Mouse (Mus musculus) cerebral cortex, adult 2 months (tissue): Measurements from ENCODE around the gene Dock2.

ENCODE experiments used
- WGBS: fragments of 180-500 bp; shearing (Covaris S2); methylation state at CpG from one replicate; pipeline ENCODE4 v1.1.7; 2018; 5-methylcytosine and 5-hydroxymethylcytosine counted together

Dock2 gene

DNA sequence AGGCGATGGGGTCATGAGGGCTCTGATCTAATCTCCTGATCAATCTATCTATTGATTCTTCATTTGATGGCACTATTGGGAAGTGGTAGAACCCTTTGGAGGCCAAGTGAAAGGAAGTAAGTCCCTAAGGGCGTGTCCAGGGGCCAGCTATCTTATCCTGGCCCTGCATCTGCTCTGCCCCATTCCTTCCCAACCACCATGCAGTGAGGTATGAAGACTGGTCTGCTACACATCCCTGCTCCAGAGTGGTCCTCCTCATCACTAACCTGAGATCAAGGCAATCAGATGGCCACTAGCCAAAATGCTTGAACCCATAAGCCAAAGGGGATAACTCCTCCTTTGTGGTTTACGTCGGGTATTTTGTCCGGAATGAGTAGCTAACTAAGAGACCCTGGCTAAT is 256.5 kb downstream of the Dock2 start:
- WGBS = 90% methylated on average over 5 of the region's 5 CpGs

- WGBS = 81% methylated on average over 7 of the region's 7 CpGs
Measured at GRCm38 (mm10) chr11:34525096-34525891, 258.4 kb downstream of the Dock2 start.

DNA sequence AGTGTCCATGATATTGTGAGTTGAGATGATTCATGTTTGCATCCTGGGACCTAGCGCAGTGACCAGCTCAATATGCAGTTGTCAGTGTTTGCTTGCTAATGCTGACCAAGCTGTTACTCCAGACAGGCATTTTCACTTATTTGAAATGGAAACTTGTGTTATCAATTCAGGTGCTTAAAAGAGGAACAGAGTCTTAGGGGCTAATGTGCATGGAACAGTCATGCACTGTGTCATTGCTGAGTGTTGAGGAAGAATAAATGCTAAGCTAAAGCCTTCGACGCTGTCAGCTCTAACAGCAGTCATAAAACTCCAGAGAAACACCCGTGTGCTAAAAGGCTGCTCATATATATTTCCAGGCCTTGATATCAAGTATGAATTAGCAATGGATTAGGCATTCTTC is 259.1 kb downstream of the Dock2 start:
- 90% methylated on average over 4 of the region's 4 CpGs for WGBS

DNA sequence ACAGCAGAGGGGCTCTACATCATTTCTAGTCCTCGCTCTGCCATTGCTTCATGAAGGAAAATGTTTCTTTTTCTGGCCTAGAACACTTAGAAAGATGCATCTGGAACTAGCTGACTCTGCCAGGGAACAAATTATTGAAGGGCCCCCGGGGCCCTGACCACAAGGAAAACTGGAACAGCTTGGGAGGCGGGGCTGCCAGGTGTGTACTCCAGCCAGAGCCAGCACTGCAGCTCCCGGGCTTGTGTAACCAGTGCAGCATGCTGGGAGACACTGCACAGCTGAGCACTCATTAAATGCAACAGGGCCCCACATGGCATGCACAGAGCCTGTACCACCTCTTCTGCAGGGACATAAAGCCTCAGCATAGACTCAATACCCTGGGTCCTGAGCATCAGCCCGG is 265.1 kb downstream of the Dock2 start:
- 68% methylated on average over 5 of the region's 5 CpGs for WGBS

GRCm38 (mm10) chr11:34516971-34517370 is 266.7 kb downstream of the Dock2 start:
- 58% methylated on average over 2 of the region's 2 CpGs for WGBS

GRCm38 (mm10) chr11:34515301-34515700 is 268.4 kb downstream of the Dock2 start:
- WGBS = 75% methylated on average over 4 of the region's 4 CpGs

DNA sequence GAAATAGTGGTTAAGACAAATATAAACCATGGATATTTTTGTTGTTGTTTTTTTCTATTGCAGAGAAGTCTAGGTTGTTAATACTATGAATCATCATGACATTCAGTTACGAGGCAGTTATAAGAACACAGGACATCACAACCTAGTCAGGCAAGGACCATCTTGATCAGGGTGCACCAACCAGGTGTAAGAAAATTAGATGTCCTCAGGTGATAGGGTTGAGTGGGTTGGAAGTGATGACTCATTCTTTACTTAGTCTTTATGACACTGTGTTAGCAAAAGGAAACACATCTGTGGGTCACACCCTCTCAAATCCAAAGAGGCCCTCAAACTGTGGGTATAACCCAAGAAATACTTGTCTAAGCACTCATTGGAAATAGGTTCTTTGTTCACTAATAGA is 277.3 kb downstream of the Dock2 start:
- WGBS = 88% methylated on average over 1 of the region's 1 CpGs

DNA sequence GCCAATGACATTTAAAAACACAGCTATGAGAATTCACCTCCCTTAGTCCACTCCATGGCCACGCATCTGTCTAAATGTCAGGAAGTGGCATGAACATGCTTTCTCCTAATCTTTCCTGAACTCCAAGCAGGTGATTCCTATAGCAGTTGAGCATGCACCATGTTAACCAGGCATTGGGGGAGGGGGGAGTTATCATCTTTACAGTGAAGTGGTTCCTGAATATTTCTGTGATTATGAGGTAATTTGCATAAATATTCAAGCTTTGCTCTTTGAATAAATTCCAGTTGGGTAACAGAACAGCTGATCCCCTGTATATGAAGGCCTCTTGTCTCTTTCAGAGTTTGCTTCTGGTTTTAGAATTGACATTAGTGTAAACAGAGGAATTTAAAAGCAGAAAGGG is 284.0 kb downstream of the Dock2 start:
- WGBS = 91% methylated on average over 1 of the region's 1 CpGs

GRCm38 (mm10) chr11:34494682-34495081 is 289.0 kb downstream of the Dock2 start:
- 83% methylated on average over 4 of the region's 4 CpGs for WGBS

GRCm38 (mm10) chr11:34492986-34493385 is 290.7 kb downstream of the Dock2 start:
- 92% methylated on average over 3 of the region's 3 CpGs for WGBS

- WGBS = 91% methylated on average over 2 of the region's 2 CpGs
Measured at GRCm38 (mm10) chr11:34492223-34492622, 291.5 kb downstream of the Dock2 start.

- 60% methylated on average over 6 of the region's 6 CpGs for WGBS
Measured at GRCm38 (mm10) chr11:34489548-34489947, 294.1 kb downstream of the Dock2 start.

DNA sequence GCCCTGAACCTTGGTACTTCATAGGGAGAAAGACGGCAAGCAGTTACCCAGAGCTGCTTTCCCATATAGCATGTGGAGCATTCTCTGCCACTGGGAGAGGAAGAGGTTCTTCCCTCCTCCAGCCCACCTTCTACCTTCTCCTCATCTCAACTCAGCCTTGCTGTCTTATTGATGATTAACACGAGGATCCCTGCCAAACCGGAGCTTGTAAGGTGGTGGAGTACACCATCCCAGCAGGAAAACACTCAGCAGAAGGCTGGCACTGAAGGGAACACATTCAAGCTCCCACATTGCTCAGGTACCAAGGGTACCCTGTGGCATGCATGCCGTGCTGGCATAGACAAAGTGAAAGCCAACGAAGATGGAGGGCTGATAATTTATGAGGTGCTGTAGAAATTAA is 304.4 kb downstream of the Dock2 start:
- WGBS = 77% methylated on average over 5 of the region's 5 CpGs

DNA sequence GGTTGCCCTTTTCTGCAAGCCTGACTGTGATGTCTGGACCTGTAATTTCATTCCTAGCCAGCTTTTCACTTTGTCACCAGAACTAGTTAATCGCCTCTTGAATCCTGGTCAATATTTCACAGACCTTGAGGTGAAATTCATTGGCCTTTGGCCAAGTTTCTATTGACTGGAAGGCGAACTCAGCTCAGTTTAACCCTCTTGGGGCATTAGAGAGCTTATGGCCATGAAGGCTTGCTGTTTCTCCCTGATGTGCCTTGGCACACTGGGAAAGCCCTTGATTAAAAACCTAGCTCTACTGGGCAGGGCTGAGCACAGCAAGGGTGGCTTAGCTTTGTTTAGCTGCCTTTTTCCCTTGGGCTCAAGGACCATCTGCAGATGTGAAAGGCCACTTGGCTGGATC is 313.9 kb downstream of the Dock2 start:
- WGBS = 78% methylated on average over 2 of the region's 2 CpGs

- WGBS = 79% methylated on average over 3 of the region's 3 CpGs
Measured at GRCm38 (mm10) chr11:34468571-34468970, 315.1 kb downstream of the Dock2 start.

DNA sequence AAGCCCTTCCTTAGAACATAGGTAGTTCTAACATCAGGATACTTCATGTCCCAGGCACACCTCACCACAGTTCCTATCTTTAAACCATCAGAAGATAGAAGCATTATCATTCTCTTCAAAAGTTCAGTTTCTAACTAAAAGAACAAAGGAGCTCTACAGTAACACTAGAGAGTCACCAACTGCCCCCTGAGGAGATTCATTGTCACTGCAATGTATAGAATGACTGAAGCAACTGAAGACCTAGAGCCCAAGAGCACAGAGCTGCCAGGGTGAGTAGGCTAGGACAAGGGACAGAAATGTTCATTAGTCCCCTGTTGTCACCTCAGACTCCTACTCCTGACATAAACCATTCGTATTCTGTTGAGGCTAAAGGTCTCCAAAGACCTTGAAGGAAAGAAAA is 316.6 kb downstream of the Dock2 start:
- 66% methylated on average over 1 of the region's 1 CpGs for WGBS

DNA sequence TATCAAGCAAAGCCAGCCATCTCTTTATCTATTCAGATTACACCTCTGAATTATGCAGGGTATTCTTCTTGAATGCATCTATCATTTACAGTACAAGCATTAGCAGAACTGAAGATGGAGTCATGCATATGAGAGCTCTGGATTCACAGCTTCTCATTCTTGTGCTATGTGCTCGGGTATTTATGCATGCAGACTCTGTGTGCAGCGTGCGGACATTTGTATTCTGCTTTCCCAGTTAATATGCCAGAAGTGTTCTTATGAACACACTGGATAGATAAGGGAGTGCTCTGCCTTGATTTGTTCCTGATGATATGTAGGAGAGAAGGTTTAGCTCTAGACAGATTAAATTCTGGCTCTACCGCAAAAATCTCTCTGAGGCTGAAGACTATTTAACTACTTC is 333.7 kb downstream of the Dock2 start:
- WGBS = 87% methylated on average over 4 of the region's 4 CpGs

GRCm38 (mm10) chr11:34447891-34448290 is 335.8 kb downstream of the Dock2 start:
- WGBS = 62% methylated on average over 4 of the region's 4 CpGs

DNA sequence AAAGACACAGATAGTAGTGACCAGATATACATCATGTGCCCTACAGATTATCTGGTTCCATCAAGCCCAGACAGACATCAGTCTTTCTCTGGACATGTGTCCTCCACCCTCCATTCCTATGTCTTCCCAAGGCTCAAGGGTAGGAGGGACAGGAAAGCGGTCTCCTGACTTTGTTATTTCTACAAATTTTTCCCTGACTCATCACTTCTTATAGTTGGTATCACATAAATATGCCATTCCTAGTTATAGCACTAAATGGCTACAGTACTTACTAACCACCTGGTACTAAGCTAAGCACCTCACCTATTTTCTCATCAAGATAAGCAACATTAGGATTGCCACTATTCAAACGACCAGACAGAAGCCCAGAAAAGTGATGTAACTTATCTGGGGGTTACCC is 345.3 kb downstream of the Dock2 start:
- 67% methylated on average over 2 of the region's 2 CpGs for WGBS

DNA sequence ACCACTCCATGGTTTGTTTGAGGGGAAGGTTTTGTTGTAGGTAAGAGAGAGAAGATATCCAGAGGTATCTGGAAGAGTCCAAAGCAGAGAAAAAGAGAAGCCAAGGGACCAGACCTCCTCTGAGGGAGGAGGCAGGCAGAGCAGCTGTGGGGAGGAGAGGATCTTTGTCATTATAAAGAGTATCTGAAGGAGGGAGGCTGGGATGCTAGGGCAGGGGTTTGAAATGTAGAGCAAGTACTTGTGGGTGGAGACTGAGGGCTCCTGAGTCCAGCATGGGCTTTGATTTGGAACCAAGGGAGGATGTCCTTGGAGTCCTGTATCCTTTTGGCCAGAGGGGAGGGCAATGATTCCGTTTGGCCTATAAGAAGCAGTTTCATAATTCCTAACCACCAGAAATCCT is 346.2 kb downstream of the Dock2 start:
- WGBS = 89% methylated on average over 1 of the region's 1 CpGs

DNA sequence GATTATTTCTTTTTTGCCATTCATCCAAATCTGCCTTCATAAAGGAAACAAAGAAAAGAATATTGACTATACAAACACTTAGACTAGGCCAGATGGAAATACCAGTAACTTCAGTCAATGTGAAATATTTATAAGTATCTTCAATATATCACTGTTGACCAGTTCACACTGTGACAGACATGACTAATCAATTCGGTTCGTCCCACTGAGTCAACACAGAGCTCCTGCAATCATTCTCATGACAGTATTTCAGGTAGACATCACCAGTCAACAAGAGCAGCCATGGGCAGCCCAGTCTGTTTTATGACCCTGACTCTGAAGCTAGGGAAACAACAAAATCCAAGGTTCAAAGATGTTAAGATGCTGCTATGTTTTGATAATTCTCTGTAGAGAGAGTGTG is 351.7 kb downstream of the Dock2 start:
- 92% methylated on average over 2 of the region's 2 CpGs for whole genome bisulfite sequencing

DNA sequence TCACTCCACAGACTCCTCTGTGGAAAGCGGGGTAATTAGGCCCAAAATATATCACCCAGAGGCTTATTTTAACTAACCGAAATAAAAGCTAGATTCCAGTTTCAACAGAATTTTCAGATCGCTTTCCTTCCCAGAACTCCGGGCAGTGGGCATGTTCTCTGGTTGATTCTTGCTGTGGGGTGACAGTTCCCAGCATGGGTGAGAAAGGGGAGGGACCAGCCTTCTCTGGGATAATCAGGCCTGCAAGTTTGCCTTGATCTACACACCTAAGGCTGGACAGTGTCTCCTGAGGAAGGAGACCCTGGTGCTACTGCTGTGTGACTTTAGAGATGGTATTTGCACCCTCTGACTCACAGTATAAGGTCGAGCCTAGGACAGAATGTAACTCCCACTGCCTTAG is 352.3 kb downstream of the Dock2 start:
- 68% methylated on average over 5 of the region's 5 CpGs for WGBS

DNA sequence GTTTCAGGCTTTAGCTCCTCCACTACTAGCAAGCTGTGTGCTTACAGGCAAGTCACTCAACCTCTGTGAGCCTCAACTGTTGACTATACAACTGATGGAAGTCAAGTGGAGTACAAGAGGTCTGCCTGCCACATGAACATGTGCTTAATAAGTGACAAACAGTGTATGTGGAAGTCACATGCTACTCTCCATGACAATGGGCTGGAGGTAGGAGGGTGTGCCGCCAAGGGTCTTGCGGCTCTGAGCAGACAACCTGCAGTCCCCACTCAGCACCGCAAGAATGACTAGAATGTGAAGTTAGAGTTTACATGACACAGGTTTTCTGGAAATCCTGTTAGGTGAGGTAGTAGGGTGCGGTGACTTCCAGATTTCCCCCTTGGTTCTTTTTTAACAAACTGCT is 352.8 kb downstream of the Dock2 start:
- WGBS = 85% methylated on average over 4 of the region's 4 CpGs

- 80% methylated on average over 5 of the region's 5 CpGs for WGBS
Measured at GRCm38 (mm10) chr11:34427212-34427611, 356.5 kb downstream of the Dock2 start.
